Mouse (Mus musculus): ENCODE measurements at regions not wholly inside any gene's neighbourhood (a gene's known extent, or its start where the extent isn't known, plus 50 kb on each side); places are given as distances from the start of the nearest gene placed in this dataset.

DNA sequence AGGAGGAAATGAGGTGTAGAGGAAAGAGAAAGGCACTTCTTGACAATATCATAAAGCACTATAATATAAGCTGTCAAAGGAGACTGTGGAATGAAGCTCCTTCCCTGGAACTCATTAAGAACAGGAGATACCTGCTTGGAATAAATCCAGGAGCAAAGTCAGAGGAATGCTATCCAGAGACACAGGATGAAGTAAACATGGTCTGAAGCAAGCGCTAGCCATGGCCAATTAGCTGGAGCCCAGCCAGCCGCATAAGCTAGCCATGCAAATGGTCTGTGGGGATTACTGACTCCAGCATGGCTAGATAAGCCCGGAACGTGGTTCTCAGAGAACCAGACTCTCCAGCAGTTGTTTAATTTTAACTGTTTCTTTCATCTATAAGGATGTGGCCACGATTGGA is 54.9 kb upstream of the Gpc3 start:
- DNase-seq (ENCODE audit: low spot score in 2 of 2) = no peak

DNA sequence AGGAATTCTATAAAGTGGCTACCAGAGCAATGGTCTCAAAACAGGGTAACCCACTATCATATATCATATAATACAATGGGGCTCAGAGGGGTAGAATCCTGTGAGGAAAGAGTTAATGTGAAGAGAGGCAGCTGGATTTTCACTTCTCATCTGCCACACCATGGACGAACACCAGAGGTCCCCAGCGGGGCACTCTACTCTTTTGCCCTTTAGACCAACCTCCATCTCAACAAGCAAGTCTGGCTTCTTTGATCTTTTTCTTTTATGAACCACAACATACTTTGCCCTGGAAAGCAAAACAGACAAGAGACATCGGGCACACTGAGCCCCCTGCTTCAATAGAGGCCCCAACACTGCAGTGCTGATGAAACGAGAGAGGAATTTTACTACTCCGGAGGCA is 65.3 kb upstream of the Gpc3 start:
- DNase-seq (ENCODE audit: low spot score in 2 of 2) = peak in 1 of 2 experiments; percentile 14

DNA sequence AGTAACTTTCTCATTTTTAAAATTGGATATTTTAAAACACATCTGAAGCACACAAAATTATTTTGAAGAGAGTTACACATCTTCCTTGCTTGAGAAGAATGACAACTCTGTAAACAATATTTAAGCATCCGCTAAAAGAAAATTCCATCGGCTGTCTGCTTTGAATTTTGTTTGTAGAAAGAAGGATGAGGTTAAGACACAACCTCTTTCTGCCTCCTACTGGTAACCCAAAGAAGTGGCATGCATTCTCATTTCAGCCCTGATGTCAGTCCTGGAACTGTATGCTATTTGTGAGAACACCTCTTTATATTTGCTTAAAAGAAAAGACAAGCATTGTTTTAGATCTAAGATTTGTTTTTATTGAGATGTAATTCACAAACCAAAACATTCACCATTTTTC is 80.6 kb upstream of the Gpc3 start:
- DNase-seq (ENCODE audit: low spot score in 2 of 2) = no peak

DNA sequence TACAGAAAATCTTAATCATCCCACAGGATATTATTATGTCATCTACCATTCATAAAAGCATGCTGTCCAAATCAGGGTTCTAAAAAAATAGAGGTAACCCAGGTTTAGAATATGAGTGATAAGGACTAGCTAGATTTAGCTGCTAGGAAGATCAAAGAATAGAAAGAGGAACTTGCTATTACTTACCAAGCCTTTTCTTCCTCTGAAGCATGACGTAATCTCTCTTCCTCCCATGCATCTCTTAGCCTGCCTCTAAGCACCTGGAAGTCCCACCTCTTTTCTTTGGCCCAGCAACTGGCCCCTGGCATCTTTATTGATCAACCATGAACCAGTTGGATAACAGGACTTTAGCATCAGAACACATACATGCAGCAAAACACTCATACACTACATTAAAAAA is 85.9 kb upstream of the Gpc3 start:
- DNase-seq (ENCODE audit: low spot score in 2 of 2) = no peak

DNA sequence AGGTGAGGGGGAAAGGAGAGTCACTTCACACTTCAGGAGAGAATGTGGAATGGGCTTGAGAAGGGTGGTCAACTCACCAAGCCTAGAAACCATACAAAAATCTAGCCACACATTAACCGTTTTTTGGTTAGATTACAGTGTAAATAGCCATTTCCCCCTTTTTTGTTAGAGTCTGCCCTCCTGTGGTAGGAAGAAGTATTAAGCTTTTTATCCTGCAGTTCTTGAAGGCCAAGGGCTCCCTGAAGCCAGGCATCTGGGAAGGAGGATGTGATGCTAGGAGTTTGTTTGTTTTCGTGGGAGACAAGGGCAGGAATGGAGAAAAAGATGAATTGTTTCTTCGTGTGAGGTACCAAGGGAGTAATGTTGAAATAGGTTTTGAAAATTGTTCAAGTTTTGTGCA is 73.5 kb upstream of the Ccdc160 start:
- no peak for DNase-seq (ENCODE audit: low spot score in 2 of 2)

DNA sequence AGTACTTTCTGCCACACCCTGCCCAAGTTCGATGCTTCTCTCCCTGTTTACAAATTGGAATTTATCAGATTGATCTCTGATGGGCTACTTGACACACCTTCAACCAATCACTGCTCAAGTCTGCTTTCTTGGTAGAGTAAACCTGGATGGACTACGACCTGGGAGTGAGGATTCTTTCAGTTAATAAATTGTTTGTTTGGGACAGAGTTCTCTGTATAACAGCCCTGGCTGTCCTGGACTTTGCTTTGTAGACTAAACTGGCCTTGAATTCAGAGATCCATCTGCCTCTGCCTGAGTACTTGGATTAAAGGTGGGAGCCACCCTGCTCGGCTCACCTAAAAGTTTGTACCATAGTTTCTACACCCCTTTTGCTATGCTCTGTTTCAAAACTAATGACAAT is 52.9 kb upstream of the Ccdc160 start:
- DNase-seq (ENCODE audit: low spot score in 2 of 2) = no peak

All from natural killer cell, adult 2 months (primary cell).